Mouse (Mus musculus) heart, adult 9 months (tissue): ENCODE measurements around the gene Frk.
"Not testable (repeated sequence)": the region's sequence is repeated elsewhere in the genome, so short reads cannot be mapped to it uniquely, and the experiment has no call there.

ENCODE experiments used
- DNase-seq, 2 experiments: peaks; one replicate each; pipeline ENCODE4 v3.0.0; 2022; ENCODE audit warnings: low spot score in 2 of 2

Gene Frk

DNA sequence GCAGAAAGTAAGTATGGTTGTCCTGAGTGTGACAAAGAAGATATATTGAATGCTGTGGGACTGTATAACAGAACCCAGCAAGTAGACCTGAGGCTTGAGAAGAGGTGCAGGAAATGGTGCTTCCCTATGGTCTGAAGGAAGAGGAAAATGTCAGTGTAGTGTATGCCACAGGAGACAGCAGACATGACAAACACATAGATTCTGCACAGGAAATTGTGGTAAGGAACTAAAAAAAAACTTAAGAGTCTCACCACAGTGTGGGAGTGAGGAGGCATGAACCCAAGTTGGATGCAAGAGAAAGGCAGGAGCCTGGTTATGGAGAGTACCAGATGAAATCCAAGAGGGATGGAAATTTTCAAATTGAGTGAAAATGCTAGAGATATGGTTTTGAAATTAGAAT is 132.3 kb downstream of the Frk start:
- DNase-seq: no peak

DNA sequence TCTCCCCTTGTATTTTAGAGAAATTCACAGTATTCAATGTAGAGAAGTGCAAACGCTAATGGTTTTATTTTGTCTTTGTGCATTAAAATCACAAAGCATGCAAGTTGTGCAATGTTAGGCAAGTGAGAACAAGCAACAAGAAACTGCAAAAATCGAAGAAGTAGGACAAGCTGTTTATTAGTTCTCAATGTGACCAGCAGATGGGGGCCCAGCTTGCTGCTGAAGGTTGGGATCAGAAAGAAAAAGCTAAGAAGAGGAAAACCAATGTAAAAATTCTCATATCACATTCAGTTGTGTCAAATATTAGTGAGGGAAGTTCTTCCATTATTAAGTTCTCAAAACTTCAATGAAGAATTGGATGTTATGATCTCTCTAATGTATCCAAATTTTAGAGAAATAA is 134.0 kb downstream of the Frk start:
- DNase-seq: no peak

DNA sequence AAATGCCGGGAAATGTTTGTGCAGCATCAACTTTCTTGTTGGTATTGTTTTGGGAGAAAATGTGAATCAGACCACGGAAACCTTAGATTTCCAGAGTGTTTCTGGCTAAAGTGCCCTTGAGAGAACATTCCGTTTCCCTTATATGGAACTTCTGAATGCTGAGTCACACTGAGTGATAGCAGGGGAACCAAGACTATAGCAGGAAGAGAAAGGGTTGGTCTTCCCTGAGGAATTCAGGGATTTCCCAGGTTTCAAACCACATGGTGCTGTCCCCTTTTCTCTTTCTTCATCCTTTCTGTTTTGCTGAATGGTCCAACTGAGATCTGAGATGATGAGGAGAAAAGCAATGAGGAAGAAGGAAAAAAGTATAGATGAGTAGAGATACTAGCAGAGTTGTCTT is 135.3 kb downstream of the Frk start:
- no peak for DNase-seq

DNA sequence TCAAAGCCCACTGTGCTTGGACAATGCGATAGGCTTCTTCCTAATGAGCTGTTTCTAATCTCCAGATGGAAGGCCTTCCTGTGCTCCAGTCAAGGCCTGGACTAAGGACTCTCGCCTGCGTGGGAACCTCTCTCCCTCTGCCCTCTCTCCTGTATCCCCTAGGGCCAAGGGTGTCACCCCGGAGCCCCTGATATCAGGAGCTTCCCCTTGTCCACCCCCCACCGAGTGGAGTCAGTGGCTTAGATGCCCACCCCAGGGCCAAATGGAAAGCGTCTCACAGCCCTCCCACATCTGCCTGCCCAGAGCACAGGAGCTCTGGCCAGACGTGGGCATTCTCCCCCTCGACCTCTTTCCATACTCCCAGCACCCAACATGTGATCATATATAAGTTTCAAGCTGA is 137.3 kb downstream of the Frk start:
- not testable (repeated sequence) for DNase-seq

GRCm38 (mm10) chr10:34638245-34638644 is 155.0 kb downstream of the Frk start:
- DNase-seq: no peak
